In the genomic region with DNA sequence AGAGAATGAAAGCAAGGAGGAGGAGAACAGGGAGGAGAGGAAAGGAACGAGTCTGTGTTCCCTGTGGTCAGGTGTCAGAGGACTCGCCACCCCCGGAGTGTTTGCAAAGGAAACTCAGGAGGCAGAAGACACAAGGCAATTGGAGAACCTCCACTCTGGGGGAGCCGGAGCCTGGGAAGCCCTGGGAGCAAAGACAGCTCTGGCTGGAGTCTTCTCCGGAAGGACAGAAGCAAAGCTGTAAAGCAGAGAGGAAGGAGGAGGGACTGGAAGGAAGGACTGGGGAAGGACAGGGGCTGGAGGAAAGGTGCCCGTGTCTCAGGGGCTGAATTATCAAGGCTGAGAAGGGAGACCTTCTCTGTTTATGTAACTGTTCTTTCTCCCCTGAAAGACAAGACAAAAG, we compare ENCODE assay signal across 8 mouse cellular contexts.
A peak's percentile ranks its signal among the peaks of the same experiment; 100 is the strongest.
DNase-seq lines count a peak whose midpoint lies in the region; ATAC-seq and TF ChIP-seq lines count a peak whose summit lies in the region.
"Had no signal": no experiment of that assay in that cellular context is flagged by ENCODE, and none has a peak within 500 bp of the region (broad histone marks: within the 10 kb centered on the region; RNA-seq: fewer than 3 reads in every experiment).

No protein-coding gene starts in this region.

- DNase-seq in left cerebral cortex, adult 2 months (ENCODE audit: extremely low spot score in 1 of 2, low spot score in 2 of 2): no peak
- no peak for DNase-seq in left cerebral cortex, adult 8-10 months (ENCODE audit: low spot score in 2 of 2)
- DNase-seq in intestine, embryonic 14.5 days (ENCODE audit: low spot score): peak; percentile 53
- DNase-seq in layer of hippocampus, adult 18-20 months (ENCODE audit: low spot score in 2 of 2): no peak
- no peak for DNase-seq in urinary bladder, postnatal 36 days (ENCODE audit: low spot score in 2 of 2)
- DNase-seq: midbrain, embryonic 14.5 days had no signal

- no peak overlapping the region for H3K27ac ChIP-seq in left cerebral cortex, adult 2 months
- H3K27ac ChIP-seq in embryonic facial prominence, embryonic 15.5 days (replicated peaks): no peak overlapping the region
- no peak overlapping the region for H3K27ac ChIP-seq in intestine, embryonic 14.5 days (ENCODE audit: low read depth)
- H3K27ac ChIP-seq in neural tube, embryonic 13.5 days (replicated peaks): no peak overlapping the region

- intact Hi-C loops in left cerebral cortex, adult 2 months (cut with DNase I): no loop called here

- H3K4me1 ChIP-seq in embryonic facial prominence, embryonic 15.5 days: no peaks in the 10 kb centered on the region
- 0 out of 2 replicates have a peak, but pooled peaks cover 2% of the 10 kb centered on the region for H3K4me1 ChIP-seq in intestine, embryonic 14.5 days (replicated peaks; ENCODE audit: control insufficient read depth, insufficient read depth, low read length)
- H3K4me1 ChIP-seq in neural tube, embryonic 13.5 days (replicated peaks): peaks cover 12% of the 10 kb centered on the region

- H3K4me3 ChIP-seq in left cerebral cortex, adult 2 months: 0 out of 2 replicates have a peak overlapping the region, but pooled peaks have one; percentile 11
- no peak overlapping the region for H3K4me3 ChIP-seq in embryonic facial prominence, embryonic 15.5 days (replicated peaks)
- H3K4me3 ChIP-seq in intestine, embryonic 14.5 days (ENCODE audit: low read depth, low read length): peak overlapping the region; percentile 3
- no peak overlapping the region for H3K4me3 ChIP-seq in neural tube, embryonic 13.5 days

- no peak for ATAC-seq in embryonic facial prominence, embryonic 15.5 days (ENCODE audit: insufficient number of reproducible peaks, low FRiP score, low TSS enrichment, low read depth)
- no peak for ATAC-seq in intestine, embryonic 14.5 days (replicated peaks; ENCODE audit: low FRiP score, low TSS enrichment, low read depth)
- ATAC-seq in neural tube, embryonic 13.5 days (ENCODE audit: low read depth): no peak

- no peaks in the 10 kb centered on the region for H3K9me3 ChIP-seq in embryonic facial prominence, embryonic 15.5 days (replicated peaks)
- H3K9me3 ChIP-seq in intestine, embryonic 14.5 days (ENCODE audit: control insufficient read depth, low read length): no peaks in the 10 kb centered on the region
- H3K9me3 ChIP-seq in neural tube, embryonic 13.5 days: no peaks in the 10 kb centered on the region

- 0 out of 2 replicates have a peak overlapping the region, but pooled peaks have one; percentile 8 for H3K4me2 ChIP-seq in embryonic facial prominence, embryonic 15.5 days (replicated peaks)
- peak overlapping the region; percentile 47 for H3K4me2 ChIP-seq in intestine, embryonic 14.5 days (ENCODE audit: low read length)
- peak overlapping the region; percentile 17; the same call in 1 of the 2 replicates for H3K4me2 ChIP-seq in neural tube, embryonic 13.5 days

- WGBS in embryonic facial prominence, embryonic 15.5 days: 23% methylated on average over 6 of the region's 6 CpGs
- WGBS in intestine, embryonic 14.5 days: 4% methylated on average over 6 of the region's 6 CpGs
- WGBS in neural tube, embryonic 13.5 days: 39% methylated on average over 6 of the region's 6 CpGs

- no peak for TF ChIP-seq CTCF in left cerebral cortex, adult 2 months (IDR thresholded peaks at IDR 0.05)

- no peaks in the 10 kb centered on the region for H3K36me3 ChIP-seq in embryonic facial prominence, embryonic 15.5 days
- no peaks in the 10 kb centered on the region for H3K36me3 ChIP-seq in intestine, embryonic 14.5 days (ENCODE audit: control insufficient read depth, insufficient read depth, low read length)
- no peaks in the 10 kb centered on the region for H3K36me3 ChIP-seq in neural tube, embryonic 13.5 days

- H3K27me3 ChIP-seq in embryonic facial prominence, embryonic 15.5 days: no peaks in the 10 kb centered on the region
- H3K27me3 ChIP-seq in intestine, embryonic 14.5 days (replicated peaks; ENCODE audit: control insufficient read depth, insufficient read depth, low read length): no peaks in the 10 kb centered on the region
- no peaks in the 10 kb centered on the region for H3K27me3 ChIP-seq in neural tube, embryonic 13.5 days

- H3K9ac ChIP-seq in embryonic facial prominence, embryonic 15.5 days: no peak overlapping the region
- no peak overlapping the region for H3K9ac ChIP-seq in intestine, embryonic 14.5 days (ENCODE audit: low read length)
- no peak overlapping the region for H3K9ac ChIP-seq in neural tube, embryonic 13.5 days

Comparison
In these comparisons a context has a peak if more than half of its experiments do, and no peak if none do; other contexts are left out.
1. H3K4me3 ChIP-seq: peak in left cerebral cortex, adult 2 months (single experiment) and intestine, embryonic 14.5 days (single experiment); none in embryonic facial prominence, embryonic 15.5 days (single experiment) and neural tube, embryonic 13.5 days (single experiment).
2. Peak in every context shown above with its lines, with median percentiles within 50 percentile points of each other: H3K4me2 ChIP-seq.